Mouse (Mus musculus): ENCODE results near the gene Ttl.
A peak's percentile ranks its signal among the peaks of the same experiment; 100 is the strongest.

The Ttl gene

DNA sequence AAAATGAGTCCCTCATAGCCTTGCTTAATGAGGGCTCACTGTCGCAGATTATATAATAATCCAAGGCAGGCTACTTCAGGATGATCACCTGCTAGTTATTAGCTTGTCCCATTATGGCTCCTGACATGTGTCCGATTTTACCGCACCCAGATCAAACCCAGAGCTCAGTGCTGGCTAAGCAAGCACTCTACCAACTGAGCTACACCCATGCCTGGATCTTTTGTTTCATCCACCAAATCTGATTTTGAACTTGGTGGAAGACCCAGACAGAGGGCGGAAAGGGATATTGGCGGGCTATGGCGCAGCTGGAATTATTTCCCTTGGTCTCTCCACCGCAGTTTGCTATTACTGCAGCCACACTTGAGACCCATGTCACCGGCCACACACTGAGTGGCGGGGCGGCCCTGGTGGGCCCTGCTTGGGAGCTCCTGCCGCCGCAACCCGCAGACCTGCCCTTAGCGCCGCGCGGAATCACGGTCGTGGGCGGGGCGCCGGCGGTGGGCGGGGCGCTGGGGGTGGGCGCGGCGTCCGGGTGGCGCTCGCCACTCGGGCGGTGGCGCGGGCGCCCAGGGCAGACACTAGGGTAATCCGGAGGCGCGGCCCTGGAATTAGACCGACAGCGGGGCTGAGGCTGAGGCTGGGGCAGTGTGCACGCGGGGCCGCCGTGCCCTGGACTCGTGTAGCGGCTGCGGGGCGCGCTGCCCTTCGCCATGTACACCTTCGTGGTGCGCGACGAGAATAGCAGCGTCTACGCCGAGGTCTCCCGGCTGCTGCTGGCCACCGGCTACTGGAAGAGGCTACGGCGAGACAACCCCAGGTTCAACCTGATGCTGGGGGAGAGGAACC, at the start of gene Ttl:
Ttl (plus strand) TSS at position 506 of the 846 bp plus-strand sequence.
- DNase-seq (ENCODE audit: low read depth, low spot score) = peak; percentile 86

DNA sequence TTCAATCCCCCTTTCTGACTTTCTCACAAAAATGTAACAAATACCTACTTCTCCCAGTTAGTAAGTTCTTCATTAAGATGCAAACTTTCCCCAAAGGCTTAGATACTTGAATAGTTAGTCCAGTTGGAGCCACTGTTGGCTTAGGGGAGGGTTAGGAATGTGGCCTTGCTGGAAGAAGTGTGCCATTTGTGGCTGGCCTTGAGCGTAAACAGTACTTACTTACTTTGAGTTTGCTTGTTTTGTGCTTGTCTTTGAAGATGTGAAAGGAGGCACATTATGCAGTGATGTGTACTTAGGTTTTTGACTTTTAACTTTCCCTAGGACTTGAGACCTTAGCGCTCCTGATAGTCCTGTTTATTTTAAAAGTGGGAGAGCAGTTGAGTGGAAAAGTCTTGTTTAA, 45.6 kb upstream of the Ttl start:
- DNase-seq (ENCODE audit: low read depth, low spot score) = no peak

DNA sequence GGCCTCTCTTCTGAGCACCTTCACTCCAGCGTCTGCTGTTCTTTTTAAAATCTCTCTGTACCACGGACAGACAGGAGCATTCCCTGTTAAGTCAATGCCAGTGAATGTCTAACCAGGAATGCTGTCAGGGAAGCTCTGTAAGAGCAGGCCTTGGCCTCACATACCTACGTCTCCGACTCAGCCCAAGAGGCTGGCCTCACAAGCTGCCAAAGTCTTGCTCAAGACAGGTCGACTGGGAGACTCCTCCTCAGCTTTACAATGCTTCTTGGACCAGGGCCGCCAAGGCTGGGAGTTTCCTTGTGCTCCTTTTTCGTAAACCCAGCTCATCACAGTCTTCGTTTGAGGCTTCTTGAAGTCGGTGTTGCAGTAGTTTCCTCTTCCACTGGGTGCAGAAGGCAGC, 40.9 kb upstream of the Ttl start:
- no peak for DNase-seq (ENCODE audit: low read depth, low spot score)

DNA sequence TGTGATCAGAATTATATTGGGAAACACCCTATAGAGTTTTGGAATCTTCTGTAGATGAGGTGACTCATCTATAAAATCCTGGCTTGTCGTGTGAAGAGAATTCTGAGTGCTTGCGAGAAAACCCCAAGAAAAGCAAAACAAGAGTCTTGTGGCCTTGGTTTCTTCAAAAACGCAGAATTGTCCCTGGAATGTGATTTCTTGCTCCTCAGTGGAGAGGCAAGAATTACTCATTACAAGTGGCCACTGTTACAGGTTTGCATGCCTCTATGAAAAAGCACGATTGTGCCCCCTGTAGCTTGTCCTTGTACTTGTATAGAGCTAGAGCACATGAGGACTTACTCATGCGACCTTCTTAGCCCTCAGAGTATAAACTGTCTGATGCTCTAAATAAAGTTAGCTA, 30.4 kb upstream of the Ttl start:
- no peak for DNase-seq (ENCODE audit: low read depth, low spot score)

DNA sequence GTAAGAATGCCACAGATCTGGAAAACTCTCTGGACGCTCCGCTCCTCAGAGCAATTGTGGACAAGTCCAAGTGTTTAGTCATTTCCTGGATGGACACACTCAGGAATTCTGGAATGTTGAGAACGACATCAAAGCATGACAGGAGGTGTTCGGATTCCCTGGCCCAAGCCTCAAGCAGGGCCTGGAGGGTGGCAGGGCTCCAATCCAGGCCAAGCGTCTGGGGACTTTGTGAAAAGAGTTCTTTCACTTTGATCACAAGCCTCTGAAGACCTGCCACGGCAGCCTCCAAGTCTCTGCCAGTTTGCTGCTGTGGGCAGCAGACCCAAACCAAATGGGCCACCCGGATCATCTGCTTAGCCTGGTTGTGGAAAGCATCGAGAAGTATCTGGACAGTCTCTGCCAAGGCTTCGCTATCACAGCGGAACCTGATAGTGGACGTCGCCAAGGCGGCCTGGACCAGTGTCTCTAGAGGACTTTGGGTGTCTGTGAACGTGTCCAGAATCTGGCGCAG, 27.3 kb upstream of the Ttl start:
- DNase-seq (ENCODE audit: low read depth, low spot score) = no peak

DNA sequence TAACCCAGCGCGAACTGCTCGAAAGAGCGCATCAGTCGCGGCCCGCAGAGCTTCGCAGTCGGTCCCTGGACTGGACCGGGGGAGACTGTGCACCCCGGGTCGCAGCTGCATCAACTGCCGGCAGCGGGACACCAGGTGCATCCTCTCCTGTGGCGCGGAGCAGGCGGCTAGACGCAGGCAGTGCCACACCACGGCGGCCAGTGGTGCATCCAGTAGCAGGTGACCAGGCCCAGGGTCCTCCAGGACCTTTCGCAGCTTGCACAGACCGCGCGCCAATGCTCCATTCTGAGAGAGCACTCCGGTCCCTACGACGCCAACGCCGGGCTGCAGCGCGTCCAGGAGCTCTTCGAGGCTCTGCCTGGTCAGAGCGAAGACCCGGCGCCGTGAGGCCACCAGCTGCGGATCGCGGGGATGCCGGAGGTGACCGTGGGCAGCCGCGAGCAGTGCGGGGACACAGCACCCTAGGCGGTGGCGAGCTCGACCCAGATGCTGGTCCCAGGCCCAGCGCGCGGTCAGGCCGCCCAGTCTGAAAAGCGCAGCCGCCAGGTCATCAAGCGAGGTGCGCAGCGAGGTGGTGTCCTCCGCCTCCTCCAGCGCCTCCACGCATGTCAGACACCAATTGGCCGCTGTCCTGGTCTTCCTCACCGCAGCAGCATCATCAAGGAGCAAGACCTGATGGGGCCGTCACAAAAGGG, 26.7 kb upstream of the Ttl start:
- no peak for DNase-seq (ENCODE audit: low read depth, low spot score)

DNA sequence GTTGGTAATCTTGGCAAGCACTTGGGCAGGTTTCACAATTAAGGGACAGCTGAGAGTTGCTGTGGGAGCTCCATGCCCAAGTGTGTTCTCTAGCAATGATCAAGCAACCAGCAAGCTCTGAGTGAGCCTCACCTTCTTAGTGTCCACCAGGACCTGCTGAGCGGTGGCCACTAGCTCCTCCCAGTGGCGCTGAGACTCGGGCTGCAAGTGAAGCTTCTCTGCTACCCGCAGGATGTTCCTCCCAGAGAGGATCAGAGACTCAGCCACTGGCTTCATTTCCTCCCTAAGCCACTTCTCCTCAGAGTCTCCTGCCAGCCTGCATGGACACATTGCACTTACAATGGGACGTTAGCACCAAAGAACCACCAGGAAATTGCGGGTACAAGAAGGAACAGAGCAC, 25.2 kb upstream of the Ttl start:
- peak; percentile 10 for DNase-seq (ENCODE audit: low read depth, low spot score)

DNA sequence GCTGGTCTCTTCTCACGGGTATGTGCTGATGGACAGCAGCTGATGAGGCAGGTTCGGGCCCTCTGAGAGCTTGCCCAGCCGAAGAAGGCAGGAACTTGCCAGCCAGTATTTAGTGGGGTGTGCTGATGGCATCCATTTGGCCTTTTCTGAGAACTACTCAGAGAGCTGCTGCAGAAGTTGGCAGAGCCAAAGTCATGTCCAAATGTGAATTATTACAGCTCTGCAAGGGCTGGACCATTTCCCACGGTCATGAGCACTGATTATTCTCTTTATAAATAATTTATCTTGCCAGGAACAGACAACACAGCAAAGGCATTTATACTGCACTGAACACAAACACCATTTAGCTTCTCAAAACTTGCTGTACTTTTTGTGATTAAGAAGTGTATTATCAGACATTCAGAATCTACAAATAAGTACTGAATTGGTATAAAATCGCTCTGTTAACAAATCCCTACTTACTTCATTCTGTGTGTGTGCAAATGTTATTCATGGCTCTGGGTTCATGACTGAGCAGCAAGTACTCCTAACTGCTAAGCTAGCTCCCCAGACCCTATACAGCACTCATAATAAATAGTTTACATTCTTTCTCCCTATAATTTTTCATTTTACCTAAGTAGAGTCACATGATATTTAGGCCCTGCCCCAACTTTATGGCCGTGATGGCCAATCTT, 19.4 kb upstream of the Ttl start:
- DNase-seq (ENCODE audit: low read depth, low spot score) = no peak

DNA sequence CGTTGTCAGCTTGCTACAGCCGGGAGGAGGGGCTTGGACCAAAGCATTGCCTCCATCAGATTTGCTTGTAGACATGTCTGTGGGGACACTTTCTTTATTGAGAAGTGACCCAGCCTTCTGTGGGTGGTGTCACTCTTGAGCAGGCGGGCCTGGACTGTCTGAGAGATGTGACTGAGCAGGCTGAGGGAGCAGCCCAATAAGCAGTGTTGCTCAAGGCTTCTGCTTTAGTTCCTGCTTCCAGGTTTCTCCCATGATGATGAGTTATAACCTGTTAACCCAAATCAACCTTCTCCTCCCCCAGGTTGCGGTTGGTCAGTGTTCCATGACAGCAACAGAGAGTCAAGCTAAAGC, 18.9 kb upstream of the Ttl start:
- DNase-seq (ENCODE audit: low read depth, low spot score) = no peak

DNA sequence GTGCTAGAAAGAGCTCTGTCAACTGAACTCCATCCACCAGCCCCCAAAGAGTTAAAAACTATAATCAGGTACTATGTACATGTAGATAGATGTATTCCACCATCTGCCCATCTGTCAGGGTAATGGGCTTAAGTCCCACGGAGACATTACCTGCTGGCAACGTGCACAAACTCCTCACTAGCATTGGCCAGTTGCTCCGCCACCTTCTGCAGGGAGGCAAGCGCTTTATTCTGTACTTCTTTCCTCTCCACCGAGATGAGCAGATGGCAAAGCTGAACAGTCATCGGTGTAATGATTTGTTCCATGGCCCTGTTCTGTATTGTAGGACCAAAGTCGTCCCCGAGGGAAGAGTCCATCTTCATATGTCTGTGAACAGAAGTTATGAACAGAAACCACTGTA, 17.9 kb upstream of the Ttl start, which contains the start of gene Vinac1:
Vinac1 (minus strand) TSS at position 362 of the 400 bp plus-strand sequence.
- no peak for DNase-seq (ENCODE audit: low read depth, low spot score)

DNA sequence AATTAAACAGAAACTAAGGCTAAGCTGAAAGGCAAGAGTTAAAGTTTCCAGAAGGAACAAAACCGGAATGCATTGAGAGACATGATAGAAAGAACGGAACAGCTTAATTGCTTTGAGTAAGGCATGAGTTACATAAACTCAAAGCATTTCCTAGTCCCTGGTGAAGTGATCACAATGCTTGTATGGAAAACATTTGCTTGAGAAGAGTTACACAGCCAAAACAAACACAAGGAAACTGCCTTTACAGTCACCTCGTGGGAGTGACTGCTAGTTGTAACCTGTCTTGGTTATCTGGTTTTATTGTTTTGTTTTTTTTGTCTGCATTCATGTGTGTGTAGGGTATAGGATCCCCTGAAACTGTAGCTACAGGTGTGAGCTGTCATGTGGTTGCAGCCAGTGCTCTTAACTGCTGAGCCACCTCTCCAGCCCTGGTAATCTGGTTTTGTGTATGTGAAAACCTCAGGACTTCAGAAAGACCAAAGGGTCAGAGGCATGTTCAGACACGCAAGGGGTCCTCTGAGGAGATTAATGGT, 13.2 kb upstream of the Ttl start:
- DNase-seq (ENCODE audit: low read depth, low spot score) = no peak

DNA sequence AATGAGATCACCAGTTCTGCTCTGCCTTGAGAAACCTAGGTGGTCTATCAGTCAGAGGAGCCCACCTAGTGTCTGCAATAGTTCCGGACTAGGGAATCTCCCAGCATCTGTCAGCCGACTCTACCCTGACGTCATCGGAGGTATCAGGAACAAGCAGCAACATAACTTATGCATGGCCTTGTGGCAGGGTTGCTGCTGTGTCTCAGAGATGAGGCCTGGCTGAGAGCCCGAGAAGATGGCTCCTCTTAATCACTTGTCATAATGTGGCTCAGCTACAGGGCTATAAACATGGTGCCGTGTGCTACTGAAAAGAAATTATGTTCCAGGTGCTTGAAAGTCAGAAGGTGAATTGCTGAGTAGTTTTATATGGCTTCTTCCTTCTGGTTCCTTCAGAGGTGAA, 10.0 kb upstream of the Ttl start:
- no peak for DNase-seq (ENCODE audit: low read depth, low spot score)

DNA sequence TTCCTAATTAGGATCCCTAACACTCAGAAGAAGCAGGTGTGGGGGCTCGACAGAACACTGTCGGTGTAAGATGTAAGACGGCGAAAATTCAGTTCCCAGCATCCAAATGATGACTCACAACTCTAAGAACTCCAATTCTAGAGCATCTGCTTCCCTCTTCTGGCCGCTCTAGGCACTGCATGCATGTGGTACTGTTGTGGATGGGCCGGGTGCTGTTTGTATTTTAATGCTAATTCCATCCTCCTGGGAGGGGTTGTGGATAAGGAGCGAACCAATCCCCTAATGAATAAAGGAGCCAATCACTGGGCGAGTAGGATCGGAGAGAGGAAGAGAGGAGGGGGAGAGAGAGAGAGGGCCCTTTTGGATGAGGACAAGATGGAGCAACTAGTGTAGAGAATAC, 9.1 kb upstream of the Ttl start:
- peak; percentile 53 for DNase-seq (ENCODE audit: low read depth, low spot score)

DNA sequence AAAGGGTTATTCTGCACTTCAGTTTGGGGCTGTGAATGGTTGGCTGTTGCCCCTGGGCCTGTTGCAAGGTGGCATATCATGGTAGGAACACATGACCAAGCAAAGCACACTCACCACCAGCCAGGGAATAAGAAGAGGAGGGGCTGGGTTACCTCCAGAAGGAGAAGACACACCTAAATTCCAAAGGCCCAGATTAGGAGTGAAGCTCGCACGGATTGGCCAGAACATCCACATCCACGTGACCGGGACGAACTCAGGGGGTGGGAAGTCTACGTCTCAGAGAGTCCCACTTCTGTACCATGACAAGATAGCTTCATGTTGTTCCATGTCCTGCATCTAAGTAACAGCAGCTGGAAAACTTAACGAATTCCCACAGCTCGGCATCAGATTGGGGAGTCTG, 8.5 kb upstream of the Ttl start:
- DNase-seq (ENCODE audit: low read depth, low spot score) = no peak

DNA sequence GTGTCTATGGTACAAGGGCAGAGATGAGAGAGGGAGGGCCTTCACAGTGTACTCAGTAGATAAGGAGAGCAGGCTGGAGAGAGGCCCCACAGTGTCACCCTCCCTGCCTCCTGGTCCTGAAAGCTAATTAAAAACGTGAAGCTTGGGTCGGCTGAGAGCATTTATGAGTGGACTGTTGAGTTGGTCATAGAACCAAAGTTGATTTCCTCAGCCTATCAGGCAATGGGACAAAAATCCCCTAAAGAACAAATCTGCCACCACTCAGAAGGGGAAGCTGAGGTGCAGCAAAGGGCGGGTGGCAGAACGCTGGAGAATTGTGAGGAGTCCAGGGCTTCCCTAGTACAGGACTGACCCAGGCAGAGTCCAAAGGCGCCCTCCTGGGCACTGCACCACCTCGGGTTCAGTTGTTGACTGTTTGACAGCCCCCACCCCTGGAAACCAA, 7.8 kb upstream of the Ttl start:
- DNase-seq (ENCODE audit: low read depth, low spot score) = no peak

DNA sequence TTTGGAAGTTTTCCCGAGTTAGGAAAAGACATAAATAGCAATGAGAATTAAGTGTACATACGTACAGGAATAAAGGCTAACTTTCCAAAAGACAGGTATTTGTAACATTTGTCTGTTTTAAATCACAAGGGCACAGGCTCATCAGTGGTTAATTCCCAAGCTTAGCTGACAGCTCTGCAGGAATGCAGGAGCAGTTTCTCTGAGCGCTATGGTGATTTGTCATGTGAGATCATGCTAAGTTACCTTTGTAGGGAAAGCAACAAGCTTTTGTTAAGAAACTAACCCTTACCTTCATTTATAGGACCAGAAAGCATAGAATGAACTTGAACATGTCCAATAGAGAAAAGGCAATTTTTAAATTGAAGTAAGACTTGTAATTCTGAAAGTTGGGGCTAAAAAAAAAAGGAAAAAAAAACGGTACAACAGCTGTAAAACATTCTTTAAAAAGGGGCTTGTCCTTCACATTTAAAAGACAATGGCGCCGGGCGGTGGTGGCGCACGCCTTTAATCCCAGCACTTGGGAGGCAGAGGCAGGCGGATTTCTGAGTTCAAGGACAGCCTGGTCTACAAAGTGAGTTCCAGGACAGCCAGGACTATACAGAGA, 4.2 kb upstream of the Ttl start:
- no peak for DNase-seq (ENCODE audit: low read depth, low spot score)

DNA sequence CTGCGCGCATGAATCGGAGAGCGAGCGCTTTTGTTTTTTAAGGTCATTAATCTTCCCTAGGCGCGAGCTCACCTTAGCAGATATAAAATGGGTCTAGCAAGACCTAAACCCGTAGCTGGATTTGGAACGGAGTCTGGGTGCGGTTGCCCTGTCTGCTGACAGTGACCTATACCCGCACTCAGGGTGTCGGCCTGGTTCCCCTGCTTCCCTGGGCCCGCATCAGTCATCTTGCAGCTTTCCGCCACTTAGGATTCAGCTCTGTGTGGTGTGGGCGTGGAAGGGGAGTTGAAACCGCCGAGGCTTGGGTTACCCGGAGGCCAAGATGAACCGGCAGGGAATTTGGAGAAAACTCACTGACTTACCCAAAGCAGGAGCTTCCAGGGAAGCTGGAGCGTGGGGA, 584 bp downstream of the Ttl start:
- DNase-seq (ENCODE audit: low read depth, low spot score) = peak; percentile 61

DNA sequence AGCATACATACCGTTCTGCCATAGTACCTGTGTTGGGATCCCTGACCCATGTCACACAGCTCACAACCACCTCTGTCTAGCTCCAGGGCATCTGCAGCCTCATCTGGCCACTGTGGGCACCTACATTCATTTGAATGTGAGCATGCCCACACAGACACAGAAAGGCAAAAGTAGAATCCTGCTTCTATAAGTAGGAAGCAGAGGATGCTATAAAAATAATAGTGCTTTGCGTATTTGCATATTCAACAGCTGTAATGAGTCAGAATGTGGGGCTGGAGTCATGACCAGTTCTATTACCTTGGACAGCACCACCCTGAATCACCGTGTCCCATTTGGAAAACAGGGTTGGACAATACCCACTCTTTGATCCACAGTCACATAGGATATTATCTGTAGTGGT, 4.6 kb downstream of the Ttl start:
- DNase-seq (ENCODE audit: low read depth, low spot score) = no peak

DNA sequence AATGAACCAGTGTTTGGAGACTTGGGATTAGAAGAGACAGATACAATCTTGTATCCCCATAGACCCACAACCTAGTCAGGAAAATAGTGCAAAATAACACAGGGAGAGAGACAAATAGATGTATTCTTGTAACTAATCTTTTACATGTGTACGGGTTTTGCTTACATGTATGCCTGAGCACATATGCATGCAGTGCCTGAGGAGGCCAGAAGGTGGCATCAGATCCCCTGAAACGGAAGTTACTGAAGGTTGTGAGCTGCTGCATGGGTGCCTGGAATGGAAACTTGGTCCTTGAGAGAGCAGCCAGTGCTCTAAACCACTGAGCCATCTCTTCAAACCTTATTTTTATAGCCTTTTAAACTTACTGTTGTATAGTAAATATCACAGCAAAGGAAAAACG, 12.6 kb downstream of the Ttl start:
- DNase-seq (ENCODE audit: low read depth, low spot score) = peak; percentile 65

DNA sequence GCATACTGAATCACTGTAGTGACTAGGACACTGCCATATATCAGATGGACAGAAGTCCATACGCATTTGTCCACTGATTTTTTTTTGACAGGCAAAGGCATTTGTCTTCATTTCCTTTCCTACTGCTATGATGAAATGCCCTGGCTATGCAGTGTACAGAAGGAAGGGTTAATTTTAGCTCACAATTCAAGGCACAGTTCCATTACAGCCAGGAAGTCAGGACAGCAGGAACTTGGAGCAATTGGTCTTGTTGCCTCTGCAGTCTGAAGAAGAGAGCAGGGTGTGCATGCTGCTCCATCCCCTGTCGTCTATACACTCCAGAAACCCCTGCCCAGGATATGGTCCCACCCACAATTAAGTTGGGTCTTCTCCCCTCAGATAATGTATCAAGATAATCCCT, 13.5 kb downstream of the Ttl start:
- DNase-seq (ENCODE audit: low read depth, low spot score) = no peak

DNA sequence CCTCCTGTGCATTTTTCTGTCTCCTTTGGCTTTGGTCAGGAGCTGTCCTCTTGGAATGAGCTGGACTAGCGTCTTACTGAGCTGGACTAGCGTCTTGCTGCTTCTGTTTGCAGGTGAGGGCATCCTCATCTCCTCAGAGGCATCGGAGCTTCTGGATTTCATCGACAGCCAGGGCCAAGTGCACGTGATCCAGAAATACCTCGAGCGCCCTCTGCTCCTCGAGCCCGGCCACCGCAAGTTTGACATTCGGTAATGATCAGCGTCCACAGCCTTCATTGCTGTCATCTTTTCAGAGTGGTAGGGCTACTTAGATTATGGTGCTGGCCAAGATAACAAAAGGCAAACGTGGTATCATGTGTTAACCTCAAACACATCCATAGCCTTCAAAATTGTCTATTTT, 15.4 kb downstream of the Ttl start:
- no peak for DNase-seq (ENCODE audit: low read depth, low spot score)

DNA sequence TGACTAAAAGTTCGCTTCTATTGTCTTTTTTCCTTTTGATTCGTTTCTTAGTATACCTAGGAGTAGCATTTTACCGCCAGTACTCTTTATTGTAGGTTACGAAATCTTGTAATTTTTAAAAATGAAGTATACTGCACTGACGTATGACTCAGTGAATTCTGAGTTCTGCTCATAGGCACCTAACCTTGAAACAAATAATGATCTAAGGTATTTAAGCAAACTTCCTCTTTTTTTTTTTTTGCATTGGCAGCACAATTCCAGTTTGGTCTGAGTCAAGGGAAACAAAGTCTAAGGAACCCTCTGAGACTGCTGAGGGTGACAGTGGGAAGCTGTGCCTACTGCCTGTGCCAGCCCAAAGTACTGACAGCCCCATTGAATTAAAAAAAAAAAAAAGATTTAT, 17.8 kb downstream of the Ttl start:
- DNase-seq (ENCODE audit: low read depth, low spot score) = no peak
